Mouse (Mus musculus) 3134 (cell line): ENCODE results near the gene Mex3d.

Source experiments
- DNase-seq: peaks from one replicate; pipeline ENCODE4 v3.0.0-alpha.2; 2011; ENCODE audit warnings: low spot score; ENCODE audit not compliant: insufficient read length; ENCODE audit errors: extremely low read depth

The Mex3d gene

GRCm38 (mm10) chr10:80332525-80332989, 54.9 kb downstream of the Mex3d start:
- DNase-seq, result no peak

GRCm38 (mm10) chr10:80331636-80332524, 55.6 kb downstream of the Mex3d start:
- no peak for DNase-seq

GRCm38 (mm10) chr10:80330888-80331287, 56.6 kb downstream of the Mex3d start:
- DNase-seq, result no peak
